Mouse (Mus musculus): ENCODE results near the gene Serinc4. TPM values are rescaled to one million over a fixed set of nuclear protein-coding genes. Genes with fewer than 3 reads are reported as not detected.
"Not testable (repeated sequence)": the region's sequence is repeated elsewhere in the genome, so short reads cannot be mapped to it uniquely, and the experiment has no call there.

Serinc4 gene
- 0.15 and 0.35 TPM in 2 replicates for polyA plus RNA-seq (2015; fragmentation: Nextera tagmentation; extraction: Ambion mirVana)

DNA sequence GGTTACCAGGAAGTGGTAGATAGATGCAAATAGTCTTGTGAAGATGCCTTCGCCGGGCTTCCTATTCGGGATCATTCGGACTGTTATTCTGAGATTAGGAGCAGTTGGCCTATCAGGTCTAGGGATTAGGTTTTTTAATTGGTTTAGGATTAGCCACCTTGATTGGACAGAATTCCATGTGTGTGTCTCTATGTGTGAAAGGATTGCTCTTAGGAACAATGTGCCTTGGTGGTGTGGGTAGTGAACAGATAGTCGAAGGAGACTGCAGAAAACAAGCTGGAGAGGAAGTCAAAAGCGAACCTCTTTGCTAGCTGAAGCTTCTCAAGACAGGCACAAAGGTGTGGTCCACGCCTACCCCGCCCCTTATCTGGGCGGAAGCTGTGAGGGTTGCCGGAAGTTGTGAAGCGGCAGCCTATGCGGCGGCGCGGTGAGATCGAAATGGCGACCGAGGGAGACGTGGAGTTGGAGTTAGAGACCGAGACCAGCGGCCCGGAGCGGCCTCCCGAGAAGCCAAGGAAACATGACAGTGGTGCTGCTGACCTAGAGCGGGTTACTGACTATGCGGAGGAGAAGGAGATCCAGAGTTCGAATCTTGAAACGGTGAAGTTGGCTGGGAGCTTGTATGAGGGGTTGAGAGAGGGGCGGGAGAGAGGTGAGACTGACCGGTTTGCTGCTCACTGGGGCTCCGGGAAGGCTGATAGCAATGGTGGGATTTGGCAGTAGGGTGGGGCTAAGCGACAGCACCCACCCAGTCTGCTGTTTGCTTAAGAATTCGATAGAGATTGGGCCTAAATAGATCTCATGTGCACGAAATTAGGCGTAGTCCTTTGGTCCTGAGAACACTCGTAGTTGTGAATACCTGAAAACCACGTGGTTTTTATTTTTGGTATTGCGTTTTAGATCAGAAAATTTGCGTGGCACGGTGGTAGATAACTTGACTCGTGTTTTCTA is at the start of gene Serinc4:
Gene Serinc4, minus strand, starts transcription at position 90 of the 951 bp plus-strand sequence.
- Histone ChIP-seq H3K27me3 (replicated peaks; ENCODE audit: insufficient read depth, low read length) (no peaks in the 10 kb centered on the region), H3K4me3 (ENCODE audit: low read depth, low read length) (peak within 1 kb of the TSS; percentile 74), H3K4me1 (ENCODE audit: insufficient read depth, low read depth, low read length) (peaks cover 6% of the 10 kb centered on the region; the same call in 1 of the 2 replicates), H3K9me3 (ENCODE audit: low read length) (no peaks in the 10 kb centered on the region), H3K9ac (replicated peaks; ENCODE audit: low read depth) (peak within 1 kb of the TSS; percentile 76), H3K27ac (ENCODE audit: low read length) (peak within 1 kb of the TSS; percentile 78), H3K36me3 (ENCODE audit: insufficient read depth, low read length) (no peaks in the 10 kb centered on the region; the same call in 1 of the 2 replicates), H3K4me2 (replicated peaks; ENCODE audit: low read depth, low read length) (peak within 1 kb of the TSS; percentile 65)
- 3% methylated on average over 41 of the region's 41 CpGs for WGBS
- ATAC-seq (peak; percentile 95), DNase-seq (ENCODE audit: low spot score) (peak; percentile 94)
- TF ChIP-seq EP300 (IDR thresholded peaks at IDR 0.05) (no peak), CTCF (IDR thresholded peaks at IDR 0.05) (no peak)

DNA sequence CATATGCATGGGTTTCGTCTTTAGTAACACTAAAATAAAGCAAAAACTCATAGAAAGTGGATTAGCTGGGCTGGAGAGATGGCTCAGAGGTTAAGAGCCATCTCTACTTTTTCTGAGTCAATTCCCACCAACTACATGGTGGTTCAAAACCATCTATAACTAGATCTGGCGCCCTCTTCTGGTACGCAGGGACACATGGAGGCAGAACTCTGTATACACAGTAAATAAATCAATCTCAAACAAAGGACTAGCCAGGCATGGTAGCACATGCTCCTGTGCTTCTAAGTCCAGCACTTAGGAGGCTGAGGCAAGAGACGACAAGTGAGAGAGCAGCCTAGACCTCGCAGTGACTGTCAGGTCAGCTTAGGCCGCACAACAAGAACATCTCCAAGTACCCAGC is 45.0 kb upstream of the Serinc4 start:
- not testable (repeated sequence) for DNase-seq (ENCODE audit: low spot score); ATAC-seq; H3K4me3 ChIP-seq (ENCODE audit: low read depth, low read length); H3K27ac ChIP-seq (ENCODE audit: low read length); H3K9ac ChIP-seq (replicated peaks; ENCODE audit: low read depth); H3K27me3 ChIP-seq (replicated peaks; ENCODE audit: insufficient read depth, low read length); H3K4me1 ChIP-seq (ENCODE audit: insufficient read depth, low read depth, low read length); H3K9me3 ChIP-seq (ENCODE audit: low read length); H3K36me3 ChIP-seq (ENCODE audit: insufficient read depth, low read length); H3K4me2 ChIP-seq (replicated peaks; ENCODE audit: low read depth, low read length)
- WGBS: 67% methylated on average over 1 of the region's 6 CpGs

GRCm38 (mm10) chr2:121484403-121484802 is 27.8 kb upstream of the Serinc4 start:
- not testable (repeated sequence) for H3K4me2 ChIP-seq (replicated peaks; ENCODE audit: low read depth, low read length); H3K36me3 ChIP-seq (ENCODE audit: insufficient read depth, low read length); H3K4me1 ChIP-seq (ENCODE audit: insufficient read depth, low read depth, low read length); DNase-seq (ENCODE audit: low spot score); ATAC-seq; H3K4me3 ChIP-seq (ENCODE audit: low read depth, low read length); H3K27me3 ChIP-seq (replicated peaks; ENCODE audit: insufficient read depth, low read length); H3K9ac ChIP-seq (replicated peaks; ENCODE audit: low read depth); H3K9me3 ChIP-seq (ENCODE audit: low read length); H3K27ac ChIP-seq (ENCODE audit: low read length)
- WGBS: no CpG with 5 or more reads among the region's 2 CpGs

DNA sequence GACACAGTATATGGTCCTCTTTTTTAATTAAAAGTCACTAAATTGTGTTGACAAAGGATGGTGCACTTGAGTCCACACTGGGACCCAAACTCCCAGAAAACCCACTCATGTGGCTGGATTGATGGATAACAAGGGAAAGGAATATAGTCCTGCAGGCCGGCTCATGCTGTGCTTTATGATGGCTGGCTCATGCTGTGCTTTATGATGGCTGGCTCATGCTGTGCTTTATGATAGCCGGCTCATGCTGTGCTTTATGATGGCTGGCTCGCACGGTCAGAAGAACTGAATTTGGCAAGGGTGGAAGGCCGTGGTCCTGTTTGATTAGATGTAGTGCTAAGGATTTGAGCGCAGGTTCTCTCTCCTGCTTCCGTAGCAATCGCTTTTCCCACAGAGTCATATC is 27.0 kb upstream of the Serinc4 start:
- Histone ChIP-seq H3K4me3 (ENCODE audit: low read depth, low read length) (no peak overlapping the region), H3K9ac (replicated peaks; ENCODE audit: low read depth) (no peak overlapping the region), H3K4me1 (ENCODE audit: insufficient read depth, low read depth, low read length) (no peaks in the 10 kb centered on the region), H3K4me2 (replicated peaks; ENCODE audit: low read depth, low read length) (no peak overlapping the region), H3K27ac (ENCODE audit: low read length) (no peak overlapping the region), H3K9me3 (ENCODE audit: low read length) (no peaks in the 10 kb centered on the region), H3K27me3 (replicated peaks; ENCODE audit: insufficient read depth, low read length) (no peaks in the 10 kb centered on the region), H3K36me3 (ENCODE audit: insufficient read depth, low read length) (no peaks in the 10 kb centered on the region)
- no peak for ATAC-seq
- TF ChIP-seq EP300 (IDR thresholded peaks at IDR 0.05) (no peak), CTCF (IDR thresholded peaks at IDR 0.05) (no peak)
- no peak for DNase-seq (ENCODE audit: low spot score)
- 77% methylated on average over 8 of the region's 8 CpGs for WGBS

DNA sequence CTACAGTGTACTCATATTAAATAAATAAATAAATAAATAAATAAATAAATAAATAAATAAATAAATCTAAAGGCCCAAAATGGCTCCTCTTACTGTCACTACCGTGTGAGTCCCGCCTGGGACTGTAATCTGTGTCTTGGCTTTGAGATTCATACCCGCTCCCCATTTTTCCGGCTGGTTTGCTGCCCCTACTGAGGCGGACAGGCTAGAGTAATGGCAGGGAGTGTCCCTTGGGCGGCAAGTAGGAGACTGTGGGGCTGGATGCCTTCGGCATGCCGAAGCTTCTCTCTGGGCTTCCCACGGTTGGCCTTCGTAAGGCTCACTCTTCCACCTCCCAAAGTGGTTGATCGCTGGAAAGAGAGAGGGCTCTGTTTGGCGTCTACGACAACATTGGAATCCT is 24.3 kb upstream of the Serinc4 start:
- WGBS: 82% methylated on average over 13 of the region's 13 CpGs
- not testable (repeated sequence) for H3K4me1 ChIP-seq (ENCODE audit: insufficient read depth, low read depth, low read length); H3K9me3 ChIP-seq (ENCODE audit: low read length); H3K27ac ChIP-seq (ENCODE audit: low read length); H3K4me3 ChIP-seq (ENCODE audit: low read depth, low read length); H3K36me3 ChIP-seq (ENCODE audit: insufficient read depth, low read length); H3K9ac ChIP-seq (replicated peaks; ENCODE audit: low read depth); DNase-seq (ENCODE audit: low spot score); H3K4me2 ChIP-seq (replicated peaks; ENCODE audit: low read depth, low read length); H3K27me3 ChIP-seq (replicated peaks; ENCODE audit: insufficient read depth, low read length); ATAC-seq

- no peak for ATAC-seq
- Histone ChIP-seq H3K4me3 (ENCODE audit: low read depth, low read length) (no peak overlapping the region), H3K9ac (replicated peaks; ENCODE audit: low read depth) (no peak overlapping the region), H3K9me3 (ENCODE audit: low read length) (no peaks in the 10 kb centered on the region), H3K36me3 (ENCODE audit: insufficient read depth, low read length) (no peaks in the 10 kb centered on the region), H3K27me3 (replicated peaks; ENCODE audit: insufficient read depth, low read length) (no peaks in the 10 kb centered on the region), H3K4me2 (replicated peaks; ENCODE audit: low read depth, low read length) (no peak overlapping the region), H3K4me1 (ENCODE audit: insufficient read depth, low read depth, low read length) (no peaks in the 10 kb centered on the region), H3K27ac (ENCODE audit: low read length) (no peak overlapping the region)
- TF ChIP-seq CTCF (IDR thresholded peaks at IDR 0.05) (peak; percentile 66), EP300 (IDR thresholded peaks at IDR 0.05) (no peak)
- DNase-seq (ENCODE audit: low spot score): peak; percentile 41
- WGBS: 57% methylated on average over 3 of the region's 3 CpGs
Observed at GRCm38 (mm10) chr2:121480498-121480897, 23.9 kb upstream of the Serinc4 start.

All from lung, postnatal 0 days (tissue).